Mouse (Mus musculus) spleen, adult 18-20 months (tissue): ENCODE results near the gene Ppp1r14b.

Experiments
- DNase-seq, 2 experiments: peaks; one replicate each; pipeline ENCODE4 v3.0.0; 2022; ENCODE audit warnings: mixed read lengths in 2 of 2

The Ppp1r14b gene

GRCm38 (mm10) chr19:6974211-6975205 is at the start of gene Ppp1r14b:
Gene Ppp1r14b (plus strand): TSS chr19:6974968.
- peak; percentile 64 to 75 for DNase-seq

GRCm38 (mm10) chr19:6925307-6925573 is 49.5 kb upstream of the Ppp1r14b start, which contains the start of gene Catsperz:
Gene Catsperz (minus strand): TSS chr19:6925380.
- DNase-seq, result no peak

GRCm38 (mm10) chr19:6925611-6926329 is 49.0 kb upstream of the Ppp1r14b start:
- no peak for DNase-seq

- no peak for DNase-seq
Measured at GRCm38 (mm10) chr19:6926559-6927255, 48.1 kb upstream of the Ppp1r14b start.

- DNase-seq, result no peak
Measured at GRCm38 (mm10) chr19:6928080-6928479, 46.7 kb upstream of the Ppp1r14b start.

- no peak for DNase-seq
Measured at GRCm38 (mm10) chr19:6931002-6931401, 43.8 kb upstream of the Ppp1r14b start.

- no peak for DNase-seq
Measured at GRCm38 (mm10) chr19:6932018-6932417, 42.8 kb upstream of the Ppp1r14b start.

- no peak for DNase-seq
Measured at GRCm38 (mm10) chr19:6933102-6933435, 41.7 kb upstream of the Ppp1r14b start.

- DNase-seq, result no peak
Measured at GRCm38 (mm10) chr19:6933436-6934194, 41.2 kb upstream of the Ppp1r14b start.

- DNase-seq, result no peak
Measured at GRCm38 (mm10) chr19:6934195-6934977, 40.4 kb upstream of the Ppp1r14b start, which contains the start of gene Kcnk4. Gene Kcnk4 (minus strand): TSS chr19:6934515.

- DNase-seq, result no peak
Measured at GRCm38 (mm10) chr19:6936299-6936698, 38.5 kb upstream of the Ppp1r14b start.

GRCm38 (mm10) chr19:6937541-6938465 is 37.0 kb upstream of the Ppp1r14b start:
- no peak for DNase-seq

- DNase-seq, result no peak
Measured at GRCm38 (mm10) chr19:6939106-6940002, 35.4 kb upstream of the Ppp1r14b start.

- DNase-seq, result no peak
Measured at GRCm38 (mm10) chr19:6940396-6941351, 34.1 kb upstream of the Ppp1r14b start.

- DNase-seq, result peak; percentile 88 to 94
Measured at GRCm38 (mm10) chr19:6941372-6942248, 33.2 kb upstream of the Ppp1r14b start, which contains the start of gene Bad. Gene Bad (plus strand): TSS chr19:6941861.

GRCm38 (mm10) chr19:6942249-6942691 is 32.5 kb upstream of the Ppp1r14b start, which contains the start of gene Gpr137:
Gene Gpr137 (minus strand): TSS chr19:6942480.
- peak; percentile 91 for DNase-seq

GRCm38 (mm10) chr19:6942764-6943163 is 32.0 kb upstream of the Ppp1r14b start:
- DNase-seq, result no peak
